Mouse (Mus musculus): ENCODE measurements around the gene Atp8a2.

The Atp8a2 gene

GRCm38 (mm10) chr14:59695160-59695559, 501.8 kb downstream of the Atp8a2 start:
- DNase-seq = no peak

GRCm38 (mm10) chr14:59692164-59692563, 504.8 kb downstream of the Atp8a2 start:
- DNase-seq = peak; percentile 7

GRCm38 (mm10) chr14:59691402-59691801, 505.6 kb downstream of the Atp8a2 start:
- peak; percentile 40 for DNase-seq

GRCm38 (mm10) chr14:59690954-59691353, 506.0 kb downstream of the Atp8a2 start:
- peak; percentile 11 for DNase-seq

GRCm38 (mm10) chr14:59689596-59689995, 507.4 kb downstream of the Atp8a2 start:
- no peak for DNase-seq

- no peak for DNase-seq
Measured at GRCm38 (mm10) chr14:59686229-59686628, 510.8 kb downstream of the Atp8a2 start.

- DNase-seq = peak; percentile 24
Measured at GRCm38 (mm10) chr14:59685343-59685742, 511.6 kb downstream of the Atp8a2 start.

GRCm38 (mm10) chr14:59681906-59682305, 515.1 kb downstream of the Atp8a2 start:
- no peak for DNase-seq

- DNase-seq = no peak
Measured at GRCm38 (mm10) chr14:59677598-59678003, 519.4 kb downstream of the Atp8a2 start.

GRCm38 (mm10) chr14:59675330-59675729, 521.6 kb downstream of the Atp8a2 start:
- no peak for DNase-seq

- no peak for DNase-seq
Measured at GRCm38 (mm10) chr14:59674556-59674955, 522.4 kb downstream of the Atp8a2 start.

GRCm38 (mm10) chr14:59672893-59673515, 524.0 kb downstream of the Atp8a2 start:
- no peak for DNase-seq

- no peak for DNase-seq
Measured at GRCm38 (mm10) chr14:59657098-59657497, 539.9 kb downstream of the Atp8a2 start.

GRCm38 (mm10) chr14:59656591-59656990, 540.4 kb downstream of the Atp8a2 start:
- no peak for DNase-seq

- DNase-seq = no peak
Measured at GRCm38 (mm10) chr14:59649337-59649736, 547.6 kb downstream of the Atp8a2 start.

GRCm38 (mm10) chr14:59648611-59649010, 548.4 kb downstream of the Atp8a2 start:
- no peak for DNase-seq

GRCm38 (mm10) chr14:59646826-59647697, 549.9 kb downstream of the Atp8a2 start:
- no peak for DNase-seq

- DNase-seq = no peak
Measured at GRCm38 (mm10) chr14:59644896-59645295, 552.1 kb downstream of the Atp8a2 start.

GRCm38 (mm10) chr14:59644166-59644565, 552.8 kb downstream of the Atp8a2 start:
- no peak for DNase-seq

GRCm38 (mm10) chr14:59643582-59643981, 553.4 kb downstream of the Atp8a2 start:
- no peak for DNase-seq

GRCm38 (mm10) chr14:59641856-59642255, 555.1 kb downstream of the Atp8a2 start:
- DNase-seq = no peak

GRCm38 (mm10) chr14:59638906-59639703, 557.9 kb downstream of the Atp8a2 start:
- DNase-seq = no peak

GRCm38 (mm10) chr14:59633988-59634387, 563.0 kb downstream of the Atp8a2 start:
- no peak for DNase-seq

All from kidney, adult 9 months (tissue).